Mouse (Mus musculus) adrenal gland, postnatal 36 days (tissue): ENCODE measurements around the gene Rpa3. TPM values are rescaled to one million over a fixed set of nuclear protein-coding genes. Genes with fewer than 3 reads are reported as not detected.

Experiments used
- DNase-seq, 2 experiments: peaks; one replicate each; pipeline ENCODE4 v3.0.0; 2021; ENCODE audit warnings: mixed read lengths in 1 of 2
- total RNA-seq, 2 experiments: library from RNA; stranded (reverse); gene quantifications; 2 replicates each; pipeline ENCODE4 v1.2.3; 2021

Gene Rpa3
- total RNA-seq, 2 experiments from 2014 or later = 19.4 to 23.0 TPM

DNA sequence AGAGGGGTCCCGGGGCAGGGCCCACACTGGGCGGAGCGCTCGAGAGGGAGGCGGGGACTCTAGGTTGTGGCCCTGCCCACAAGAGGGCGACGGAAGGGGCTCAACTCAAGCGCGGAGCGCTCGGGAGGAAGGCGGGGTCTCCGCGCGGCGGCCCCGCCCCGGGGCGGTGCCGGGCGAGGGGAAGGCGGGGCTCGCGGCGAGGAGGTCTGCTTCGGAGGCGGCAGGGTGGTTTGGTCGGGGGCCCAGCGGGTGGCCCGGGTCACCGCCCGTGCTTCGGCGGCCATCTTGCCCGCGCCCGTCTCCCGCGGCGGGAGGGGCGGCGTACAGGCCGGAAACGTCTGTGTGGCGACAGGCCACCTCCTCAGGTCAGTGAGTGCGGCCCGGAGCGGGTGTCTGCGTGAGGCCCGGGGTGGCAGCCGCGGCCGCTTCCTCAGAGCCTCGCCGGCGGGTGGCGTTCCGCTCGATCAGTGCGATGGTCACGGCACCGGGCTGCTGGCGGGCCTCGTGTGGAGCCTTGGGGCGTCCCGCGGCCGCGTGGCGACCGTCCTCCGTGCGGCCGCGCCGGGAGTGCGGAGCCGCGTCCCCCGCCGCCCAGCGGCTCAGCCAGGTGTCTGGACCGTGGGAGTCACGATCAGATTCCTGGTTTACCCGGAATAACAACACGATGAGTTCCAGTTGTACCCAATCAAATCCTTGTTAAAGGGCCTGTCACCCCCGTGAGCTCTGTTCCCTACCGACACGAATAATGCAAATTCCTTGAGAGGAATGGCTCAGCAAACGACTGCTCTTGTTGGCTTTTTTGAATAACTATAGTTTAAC, 49.7 kb downstream of the Rpa3 start, which contains the start of gene Mios:
Gene Mios, plus strand, starts transcription at position 176 of the 819 bp plus-strand sequence.
- peak; percentile 90 to 94 for DNase-seq

Other genes with a start within 250 kb of the Rpa3 start
- 1 to 10 TPM; 1.5 to 2.9 TPM for gene Col28a1, start 66.6 kb downstream of the Rpa3 start, total RNA-seq
- gene Mios, start 50.0 kb downstream of the Rpa3 start, total RNA-seq = 10 to 100 TPM; 15.3 to 20.4 TPM
- 10 to 100 TPM; 13.1 to 19.0 TPM for gene Umad1, start 115 bp upstream of the Rpa3 start, total RNA-seq
- 1 to 10 TPM in 1 of 2 experiments, under 1 TPM in 1; 0.79 to 2.5 TPM for gene Gm45062, start 277 bp upstream of the Rpa3 start, total RNA-seq